Mouse (Mus musculus) gastrocnemius, adult 8-10 months (tissue): ENCODE results near the gene Fam71d. TPM values are rescaled to one million over a fixed set of nuclear protein-coding genes. Genes with fewer than 3 reads are reported as not detected.

ENCODE experiments used
- DNase-seq, 2 experiments: peaks; one replicate each; pipeline ENCODE4 v3.0.0; 2022; ENCODE audit warnings: low spot score in 2 of 2
- total RNA-seq, 4 experiments: library from RNA; stranded (reverse); gene quantifications; 2 replicates each; pipeline ENCODE4 v1.2.4; 2022

Fam71d gene
- total RNA-seq, 4 experiments from 2014 or later: not detected

DNA sequence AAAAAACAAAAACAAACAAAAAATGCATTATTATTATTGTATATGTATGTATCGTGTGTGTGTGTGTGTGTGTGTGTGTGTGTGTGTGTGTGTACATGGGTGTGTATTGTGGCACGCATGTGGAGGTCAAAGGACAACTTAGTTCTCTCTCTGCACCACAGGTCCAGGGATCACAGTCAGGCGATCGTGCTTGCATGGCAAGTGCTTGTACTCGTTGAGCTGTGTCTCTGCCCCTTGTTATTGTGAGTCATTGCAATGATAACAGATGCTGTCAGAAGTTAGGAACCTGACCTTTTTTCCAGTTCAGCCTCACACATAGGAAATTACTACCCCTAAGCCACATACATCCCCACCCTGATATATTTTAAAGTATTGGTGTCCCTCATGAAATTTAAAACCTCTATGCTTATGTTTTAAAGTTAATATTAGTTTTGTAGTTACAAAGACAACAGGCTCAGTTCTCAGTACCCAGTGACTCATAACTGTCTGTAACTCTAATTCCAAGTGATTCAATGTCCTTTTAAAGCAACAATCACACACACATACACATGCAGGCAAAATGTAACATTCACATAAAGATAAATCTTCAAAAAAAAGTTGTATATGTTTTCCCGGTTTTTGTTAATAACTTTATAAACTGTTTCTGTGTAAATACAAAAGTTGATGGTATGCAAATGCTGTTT, 77.8 kb downstream of the Fam71d start:
- no peak for DNase-seq

DNA sequence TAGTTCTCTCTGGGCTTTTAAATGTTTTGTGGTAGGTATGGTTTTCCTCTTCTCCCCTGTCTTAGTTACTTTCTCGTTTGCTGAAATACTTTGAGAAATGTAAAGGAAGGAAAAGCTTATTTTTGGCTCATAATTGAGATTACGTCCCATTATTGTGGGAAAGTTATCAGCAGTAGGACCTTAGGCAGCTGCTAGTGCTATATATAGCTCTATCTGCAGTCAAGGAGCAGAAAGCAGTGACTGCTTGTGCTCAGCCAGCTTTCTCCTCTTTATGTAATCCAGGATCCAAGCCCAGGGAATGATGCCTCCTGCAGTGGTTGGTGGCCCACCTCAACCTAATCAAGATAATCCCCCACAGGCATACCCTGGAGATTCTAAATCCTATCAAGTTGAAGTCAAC, 81.9 kb downstream of the Fam71d start:
- no peak for DNase-seq

DNA sequence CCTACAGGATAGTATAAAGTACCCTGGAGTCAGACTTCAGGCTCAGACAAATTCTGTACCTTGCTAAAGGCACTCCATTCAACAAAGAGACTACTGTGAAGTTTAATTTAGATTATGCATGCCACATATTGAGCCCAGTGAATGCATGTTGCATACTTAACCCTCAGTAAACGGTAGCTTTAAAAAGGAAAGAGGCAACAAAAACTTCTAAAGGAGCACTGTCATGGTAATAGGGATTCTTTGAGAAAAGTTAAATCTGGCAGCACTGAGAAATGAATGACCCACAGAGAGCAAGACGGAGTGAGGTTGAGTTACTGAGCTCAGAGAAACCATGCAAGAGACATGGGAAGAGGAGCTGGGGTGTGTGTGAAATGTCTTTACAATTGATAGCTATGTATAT, 86.6 kb downstream of the Fam71d start:
- no peak for DNase-seq

DNA sequence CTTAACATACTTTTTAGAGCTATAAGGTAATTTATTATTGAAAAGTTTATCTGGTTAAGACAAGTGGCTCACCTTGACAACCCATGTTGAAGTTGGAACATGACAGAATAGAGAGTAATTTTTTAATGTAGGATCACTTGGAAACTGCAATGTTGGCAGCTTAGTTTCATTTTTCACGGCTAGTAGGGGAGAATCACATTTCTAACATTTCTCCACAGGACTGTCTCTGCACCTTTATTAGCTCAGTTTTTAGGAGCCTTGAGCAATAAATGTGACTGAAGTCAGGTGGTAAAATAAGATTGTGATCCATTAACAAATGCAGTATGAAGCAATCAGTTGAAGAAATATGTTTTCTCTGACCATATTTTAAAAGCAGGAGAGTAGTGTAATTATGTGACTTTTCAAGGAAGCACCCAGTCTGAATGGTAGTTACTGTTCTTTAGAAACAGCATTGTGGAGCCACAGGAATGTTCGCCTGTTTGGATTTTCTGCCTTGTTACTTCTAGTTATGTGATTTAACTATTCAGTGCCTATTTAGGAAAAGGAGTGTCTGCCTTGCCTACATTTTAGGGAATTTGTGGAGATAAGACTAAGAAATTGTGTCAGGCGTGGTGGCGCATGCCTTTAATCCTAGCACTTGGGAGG, 87.2 kb downstream of the Fam71d start:
- DNase-seq: no peak

Other genes with a start within 250 kb of the Fam71d start
- gene Mpp5, start 57.4 kb downstream of the Fam71d start, total RNA-seq: 10 to 100 TPM; 12.9 to 21.2 (median 17.2) TPM
- gene Atp6v1d, start 170.1 kb downstream of the Fam71d start, total RNA-seq: 10 to 100 TPM; 62.2 to 64.5 (median 63.4) TPM
- gene Eif2s1, start 170.3 kb downstream of the Fam71d start, total RNA-seq: 10 to 100 TPM; 36.4 to 44.5 (median 39.9) TPM
- gene Plek2, start 215.4 kb downstream of the Fam71d start, total RNA-seq: not detected